Mouse (Mus musculus): Measurements from ENCODE around the gene Lsm7.

GRCm38 (mm10) chr10:80839848-80840247 lies 15.2 kb downstream of the Lsm7 start:
- TF ChIP-seq CTCF (IDR thresholded peaks at IDR 0.05; ENCODE audit: insufficient read depth, low read length) (no peak), POLR2A (IDR thresholded peaks at IDR 0.05; ENCODE audit: borderline replicate concordance, extremely low read depth, low read depth, low read length) (no peak)

All from lung, adult 2 months (tissue).